Mouse (Mus musculus) stomach, postnatal 0 days (tissue): ENCODE data around the gene Vcam1.

Experiments used
- CTCF ChIP-seq: IDR thresholded peaks from 2 replicates; pipeline ENCODE4 v1.5.1; 2016; ENCODE audit warnings: antibody characterized with exemption, low read depth, mild to moderate bottlenecking, moderate library complexity
- EP300 ChIP-seq: optimal IDR thresholded peaks from 2 replicates; pipeline ENCODE3; 2016; ENCODE audit warnings: antibody characterized with exemption

- TF ChIP-seq CTCF (no peak), EP300 (no peak)
These were observed 11.7 kb upstream of the Vcam1 start for GRCm38 (mm10) chr3:116141226-116141625.
